Mouse (Mus musculus): Measurements from ENCODE around the gene Fuz.

DNA sequence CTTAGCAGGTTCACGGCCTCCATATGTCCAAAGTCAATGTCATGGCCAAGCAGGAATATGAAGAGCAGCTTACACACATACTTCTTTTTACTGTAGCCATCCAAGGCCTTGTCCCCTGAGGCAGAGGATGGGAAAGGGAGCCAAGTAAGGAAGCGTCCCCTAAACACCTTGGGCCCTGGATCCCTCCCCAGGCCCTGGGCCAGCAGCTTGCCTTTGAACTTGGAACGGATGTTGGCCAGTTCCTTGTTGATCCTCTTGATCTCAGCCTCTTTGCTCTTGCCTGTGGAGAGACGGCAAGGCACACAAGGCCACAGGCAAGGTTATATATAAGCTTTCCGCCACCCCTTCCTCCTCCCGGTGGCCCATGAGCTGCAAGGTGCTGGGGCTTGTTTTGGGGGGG lies 20.3 kb downstream of the Fuz start:
- TF ChIP-seq GATA1 (IDR thresholded peaks at IDR 0.05; ENCODE audit: low read length) (no peak), TAL1 (IDR thresholded peaks at IDR 0.05; ENCODE audit: low read length) (no peak)
